Mouse (Mus musculus) heart, embryonic 15.5 days (tissue): ENCODE results near the gene Topaz1. TPM values are rescaled to one million over a fixed set of nuclear protein-coding genes. Genes with fewer than 3 reads are reported as not detected.
A peak's percentile ranks its signal among the peaks of the same experiment; 100 is the strongest.

ENCODE experiments used
- ATAC-seq: fragments of 200-750 bp; cut with Nextera tagmentation; replicated peaks from 2 replicates; pipeline ENCODE4 v1.8.0; 2017; ENCODE audit warnings: low read depth, moderate TSS enrichment; ENCODE audit not compliant: insufficient number of reproducible peaks, insufficient read depth, low FRiP score
- H3K27ac ChIP-seq: fragments of 300-500 bp; sonication (generic); 2 replicates; pipeline ENCODE4 v1.5.1; 2015; ENCODE audit warnings: mild to moderate bottlenecking, inconsistent platforms
- H3K27me3 ChIP-seq: fragments of 300-500 bp; sonication (generic); 2 replicates; pipeline ENCODE4 v1.6.1; 2015; ENCODE audit warnings: inconsistent platforms
- H3K36me3 ChIP-seq: fragments of 300-500 bp; sonication (generic); 2 replicates; pipeline ENCODE4 v1.6.1; 2015; ENCODE audit warnings: mild to moderate bottlenecking, inconsistent platforms
- H3K4me1 ChIP-seq: fragments of 300-500 bp; sonication (generic); replicated peaks from 2 replicates; pipeline ENCODE4 v1.6.1; 2015; ENCODE audit warnings: inconsistent platforms
- H3K4me2 ChIP-seq: fragments of 300-500 bp; sonication (generic); 2 replicates; pipeline ENCODE4 v1.6.1; 2015; ENCODE audit warnings: inconsistent platforms, mild to moderate bottlenecking, moderate library complexity
- H3K4me3 ChIP-seq: fragments of 300-500 bp; sonication (generic); 2 replicates; pipeline ENCODE4 v1.5.1; 2015; ENCODE audit warnings: mild to moderate bottlenecking, inconsistent platforms
- H3K9ac ChIP-seq: fragments of 300-500 bp; sonication (generic); 2 replicates; pipeline ENCODE4 v1.6.1; 2015; ENCODE audit warnings: mild to moderate bottlenecking, inconsistent platforms
- H3K9me3 ChIP-seq: fragments of 300-500 bp; sonication (generic); replicated peaks from 2 replicates; pipeline ENCODE4 v1.6.1; 2016; ENCODE audit warnings: inconsistent platforms
- WGBS: fragments of 180-500 bp; shearing (Covaris S2); methylation state at CpG from one replicate; pipeline ENCODE4 v1.1.7; 2015; ENCODE audit warnings: mixed read lengths; 5-methylcytosine and 5-hydroxymethylcytosine counted together
- polyA plus RNA-seq: library from polyadenylated mRNA; unstranded; fragments of >200 nt; fragmentation: Nextera tagmentation; extraction: Ambion mirVana; gene quantifications from 2 replicates; pipeline ENCODE4 v1.2.1, GENCODE M21; 2015

Topaz1 gene
- polyA plus RNA-seq, 1 experiment from 2014 or later = 0.05 TPM

DNA sequence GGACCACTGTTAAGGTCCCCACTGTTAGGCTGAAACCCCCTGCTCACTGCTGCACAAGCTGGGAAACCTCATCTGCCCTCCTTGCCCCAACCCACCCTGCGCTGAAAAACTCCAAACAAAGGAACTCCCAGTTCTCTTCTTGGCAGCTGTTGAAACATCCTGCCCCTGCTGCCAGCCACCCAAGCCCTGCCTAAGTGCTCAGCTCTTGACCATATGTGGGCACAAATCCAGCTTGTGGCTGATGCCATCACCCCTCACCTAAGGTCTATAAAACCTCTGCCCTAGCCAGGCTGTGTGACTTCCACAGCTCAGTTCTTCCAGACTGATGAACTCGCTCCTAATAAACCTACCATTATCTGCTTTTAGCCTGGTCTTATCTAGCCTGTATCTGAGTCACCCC lies 11.1 kb upstream of the Topaz1 start:
- Histone ChIP-seq H3K27me3 (peaks cover 24% of the 10 kb centered on the region), H3K27ac (no peak overlapping the region), H3K36me3 (no peaks in the 10 kb centered on the region), H3K4me1 (no peaks in the 10 kb centered on the region), H3K9ac (no peak overlapping the region), H3K4me3 (no peak overlapping the region), H3K9me3 (no peaks in the 10 kb centered on the region), H3K4me2 (no peak overlapping the region)
- no peak for ATAC-seq
- WGBS = 39% methylated on average over 2 of the region's 2 CpGs

DNA sequence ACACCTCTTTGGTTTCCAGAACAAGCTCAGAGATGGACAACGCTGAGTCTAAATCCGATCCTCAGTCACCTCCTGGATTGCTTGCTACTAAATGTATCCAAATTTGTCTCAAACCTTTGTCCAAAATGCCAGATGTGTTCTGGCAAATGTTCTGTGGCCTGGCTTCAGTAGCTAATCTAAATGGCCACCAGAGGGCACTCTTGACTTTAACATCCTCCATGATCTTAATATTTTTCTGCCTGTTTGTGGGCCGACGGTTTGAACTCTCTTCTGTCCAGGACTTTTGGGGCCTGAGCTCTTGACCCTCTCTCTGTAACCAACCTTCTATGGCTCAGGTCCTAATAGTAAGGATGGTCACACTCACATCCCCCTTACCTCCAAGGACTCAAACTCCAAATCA lies 10.4 kb upstream of the Topaz1 start:
- Histone ChIP-seq H3K27ac (no peak overlapping the region), H3K27me3 (peaks cover 24% of the 10 kb centered on the region), H3K4me2 (no peak overlapping the region), H3K4me1 (no peaks in the 10 kb centered on the region), H3K9me3 (no peaks in the 10 kb centered on the region), H3K36me3 (no peaks in the 10 kb centered on the region), H3K9ac (no peak overlapping the region), H3K4me3 (no peak overlapping the region)
- ATAC-seq = no peak
- WGBS = 14% methylated on average over 4 of the region's 4 CpGs

GRCm38 (mm10) chr9:122745879-122746278 lies 1.3 kb upstream of the Topaz1 start:
- Histone ChIP-seq H3K4me2 (no peak overlapping the region), H3K27me3 (no peaks in the 10 kb centered on the region), H3K4me3 (no peak overlapping the region), H3K9ac (no peak overlapping the region), H3K9me3 (no peaks in the 10 kb centered on the region), H3K27ac (no peak overlapping the region), H3K36me3 (no peaks in the 10 kb centered on the region), H3K4me1 (no peaks in the 10 kb centered on the region)
- no peak for ATAC-seq
- 71% methylated on average over 1 of the region's 1 CpGs for WGBS

- H3K4me3 ChIP-seq = no peak overlapping the region
- H3K9me3 ChIP-seq = no peaks in the 10 kb centered on the region
- no peaks in the 10 kb centered on the region for H3K36me3 ChIP-seq
- H3K4me2 ChIP-seq = no peak overlapping the region
- no peak; the same call in 1 of the 2 replicates for ATAC-seq
- H3K9ac ChIP-seq = no peak overlapping the region
- 57% methylated on average over 2 of the region's 2 CpGs for WGBS
- no peak overlapping the region for H3K27ac ChIP-seq
- H3K27me3 ChIP-seq = no peaks in the 10 kb centered on the region
- no peaks in the 10 kb centered on the region for H3K4me1 ChIP-seq
These were observed 10.5 kb downstream of the Topaz1 start for GRCm38 (mm10) chr9:122757614-122758013.

GRCm38 (mm10) chr9:122760111-122760510 lies 13.0 kb downstream of the Topaz1 start:
- Histone ChIP-seq H3K27ac (no peak overlapping the region), H3K4me3 (no peak overlapping the region)

GRCm38 (mm10) chr9:122785231-122785630 lies 38.1 kb downstream of the Topaz1 start:
- no peak overlapping the region for H3K4me3 ChIP-seq
- ATAC-seq = no peak

More at GRCm38 (mm10) chr9:122760111-122760510, 13.0 kb downstream of the Topaz1 start:
- H3K4me2 ChIP-seq = no peak overlapping the region
- no peaks in the 10 kb centered on the region for H3K9me3 ChIP-seq
- no peaks in the 10 kb centered on the region for H3K4me1 ChIP-seq
- no peaks in the 10 kb centered on the region for H3K27me3 ChIP-seq
- H3K9ac ChIP-seq = no peak overlapping the region
- ATAC-seq = no peak
- H3K36me3 ChIP-seq = no peaks in the 10 kb centered on the region

GRCm38 (mm10) chr9:122786534-122786933 lies 39.4 kb downstream of the Topaz1 start:
- 82% methylated on average over 1 of the region's 1 CpGs for WGBS
- Histone ChIP-seq H3K27me3 (no peaks in the 10 kb centered on the region), H3K4me1 (no peaks in the 10 kb centered on the region), H3K9ac (no peak overlapping the region), H3K36me3 (no peaks in the 10 kb centered on the region), H3K9me3 (no peaks in the 10 kb centered on the region), H3K4me3 (no peak overlapping the region), H3K27ac (no peak overlapping the region), H3K4me2 (no peak overlapping the region)
- no peak for ATAC-seq

More at GRCm38 (mm10) chr9:122785231-122785630, 38.1 kb downstream of the Topaz1 start:
- H3K36me3 ChIP-seq = no peaks in the 10 kb centered on the region
- 74% methylated on average over 5 of the region's 5 CpGs for WGBS
- H3K9me3 ChIP-seq = no peaks in the 10 kb centered on the region
- H3K27ac ChIP-seq = no peak overlapping the region
- H3K27me3 ChIP-seq = no peaks in the 10 kb centered on the region
- H3K9ac ChIP-seq = no peak overlapping the region
- no peak overlapping the region for H3K4me2 ChIP-seq
- H3K4me1 ChIP-seq = no peaks in the 10 kb centered on the region

DNA sequence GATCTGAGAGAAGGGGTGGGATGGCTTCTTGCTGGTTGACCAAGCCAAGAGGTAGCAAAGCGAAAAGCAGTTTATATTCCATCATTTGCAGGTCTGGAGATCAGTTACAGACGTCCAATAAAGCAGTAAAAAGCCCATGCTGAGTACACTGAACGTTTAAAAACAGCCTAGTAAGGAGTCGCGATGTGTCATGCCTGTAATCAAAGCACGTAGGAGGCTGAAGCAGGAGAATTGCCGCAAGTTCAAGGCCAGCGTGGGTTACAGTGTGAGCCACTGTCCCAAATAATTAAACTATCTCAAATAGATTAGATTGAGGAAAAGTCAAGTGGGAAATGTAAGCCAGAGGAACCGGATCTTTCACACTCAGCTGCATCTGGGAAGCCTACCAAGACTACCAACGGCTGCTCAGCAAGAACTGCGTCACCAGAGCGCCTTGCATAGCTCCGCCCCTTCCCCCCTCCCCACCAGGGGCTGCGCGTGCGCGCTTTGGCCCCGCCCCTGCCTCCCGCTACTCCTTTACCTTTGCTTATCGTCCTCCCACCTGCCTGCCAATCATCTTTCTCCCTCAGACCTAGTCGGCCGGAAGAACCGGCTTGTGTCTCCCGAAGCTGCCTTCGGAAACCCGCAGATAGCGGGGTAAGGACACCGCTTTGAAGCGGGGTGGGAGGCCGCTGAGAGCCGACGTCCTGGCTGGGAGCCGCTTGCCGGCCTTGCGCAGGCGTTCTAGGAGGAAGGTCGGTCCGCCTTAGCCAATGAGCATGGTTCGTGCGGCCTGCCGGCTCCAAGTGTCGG lies 58.1 kb downstream of the Topaz1 start, which contains the start of gene Tcaim:
TSS of gene Tcaim (plus strand) at position 487 of the 792 bp plus-strand sequence.
- peak within 1 kb of the TSS; percentile 96 for H3K27ac ChIP-seq
- H3K9me3 ChIP-seq = no peaks in the 10 kb centered on the region
- 7% methylated on average over 42 of the region's 42 CpGs for WGBS
- H3K4me3 ChIP-seq = peak within 1 kb of the TSS; percentile 81
- peak; percentile 96 for ATAC-seq
- H3K36me3 ChIP-seq = no peaks in the 10 kb centered on the region
- H3K4me2 ChIP-seq = peak within 1 kb of the TSS; percentile 93
- H3K27me3 ChIP-seq = no peaks in the 10 kb centered on the region
- peak within 1 kb of the TSS; percentile 80 for H3K9ac ChIP-seq
- H3K4me1 ChIP-seq = peaks cover 15% of the 10 kb centered on the region

DNA sequence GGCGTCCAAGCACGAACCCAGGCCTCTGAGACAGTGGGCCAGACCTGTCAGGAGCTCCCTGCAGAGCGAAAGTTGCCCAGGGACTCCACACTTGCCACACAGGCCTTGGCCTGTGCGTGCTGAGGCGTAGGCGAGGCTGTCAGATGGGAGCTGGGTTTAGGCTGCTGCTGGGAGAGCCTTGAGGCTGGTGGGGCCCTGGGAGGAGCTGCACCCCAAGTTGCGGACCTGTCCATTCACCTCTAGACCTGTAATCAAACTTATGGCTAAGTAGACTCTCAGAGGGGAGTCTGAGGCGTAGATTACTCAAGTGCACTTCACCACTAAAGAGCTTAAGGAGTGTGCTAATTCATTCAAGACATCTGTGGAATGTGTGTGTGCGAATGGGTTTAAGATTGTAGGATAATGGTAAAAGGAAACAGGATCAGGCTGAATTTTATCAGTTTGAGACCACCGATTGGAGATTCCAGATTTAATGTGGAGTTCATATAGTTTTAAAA lies 58.7 kb downstream of the Topaz1 start:
- no peaks in the 10 kb centered on the region for H3K27me3 ChIP-seq
- no peaks in the 10 kb centered on the region for H3K36me3 ChIP-seq
- H3K4me2 ChIP-seq = peak overlapping the region; percentile 93
- peak overlapping the region; percentile 81 for H3K4me3 ChIP-seq
- H3K27ac ChIP-seq = peak overlapping the region; percentile 96
- no peaks in the 10 kb centered on the region for H3K9me3 ChIP-seq
- WGBS = 7% methylated on average over 10 of the region's 10 CpGs
- peak overlapping the region; percentile 80 for H3K9ac ChIP-seq
- ATAC-seq = no peak
- H3K4me1 ChIP-seq = peaks cover 20% of the 10 kb centered on the region

GRCm38 (mm10) chr9:122807186-122807585 lies 60.0 kb downstream of the Topaz1 start:
- H3K4me3 ChIP-seq = no peak overlapping the region
- H3K9ac ChIP-seq = no peak overlapping the region
- H3K27ac ChIP-seq = no peak overlapping the region
- 87% methylated on average over 2 of the region's 2 CpGs for WGBS
- no peaks in the 10 kb centered on the region for H3K9me3 ChIP-seq
- no peaks in the 10 kb centered on the region for H3K27me3 ChIP-seq
- no peak overlapping the region for H3K4me2 ChIP-seq
- ATAC-seq = no peak
- no peaks in the 10 kb centered on the region for H3K36me3 ChIP-seq
- H3K4me1 ChIP-seq = peaks cover 20% of the 10 kb centered on the region

DNA sequence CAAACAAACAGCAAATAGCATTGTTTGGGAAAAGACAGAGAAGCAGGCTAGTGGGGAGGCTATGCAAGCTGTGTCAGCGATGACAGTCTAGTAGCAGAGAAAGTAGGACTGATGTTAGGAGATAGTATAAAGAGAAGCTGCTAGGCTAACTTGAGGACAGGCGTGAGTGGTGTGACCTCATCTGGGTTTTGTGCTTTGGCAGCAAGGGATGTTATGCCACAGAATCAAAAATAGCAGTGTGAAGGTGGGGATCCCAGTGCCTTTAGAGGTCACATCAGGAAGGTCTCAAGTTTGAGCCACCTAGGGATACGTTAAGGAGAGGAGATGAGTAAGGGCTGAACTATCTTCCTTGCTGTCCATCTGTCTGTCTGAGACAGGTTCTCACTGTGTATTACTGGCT lies 63.1 kb downstream of the Topaz1 start:
- no peak; the same call in 1 of the 2 replicates for ATAC-seq
- Histone ChIP-seq H3K27ac (0 out of 2 replicates have a peak overlapping the region, but pooled peaks have one; percentile 9), H3K27me3 (no peaks in the 10 kb centered on the region), H3K9ac (no peak overlapping the region; the same call in 1 of the 2 replicates), H3K4me3 (no peak overlapping the region), H3K9me3 (no peaks in the 10 kb centered on the region), H3K36me3 (peaks cover 8% of the 10 kb centered on the region), H3K4me1 (peaks cover 20% of the 10 kb centered on the region), H3K4me2 (no peak overlapping the region)
- WGBS = 43% methylated on average over 3 of the region's 3 CpGs

DNA sequence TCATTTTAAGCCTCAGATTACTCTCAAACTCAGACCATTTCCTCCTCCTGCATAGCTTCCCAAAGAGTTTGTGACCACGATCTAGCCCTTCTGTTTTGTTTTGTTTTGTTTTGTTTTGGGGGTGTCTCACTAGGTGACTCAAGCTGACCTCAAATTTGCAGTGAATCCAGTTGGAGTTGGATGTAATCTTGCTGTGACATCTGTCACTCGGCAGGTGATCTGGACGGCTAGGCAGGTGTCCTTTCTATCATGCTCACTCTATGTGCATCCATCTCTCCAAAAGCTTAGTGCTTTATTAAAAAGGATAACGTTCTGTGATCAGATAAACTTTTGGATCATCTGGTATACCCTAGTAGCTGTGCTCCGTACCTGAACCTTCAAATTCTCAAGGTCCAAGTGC lies 65.2 kb downstream of the Topaz1 start:
- WGBS = 79% methylated on average over 5 of the region's 5 CpGs
- no peak overlapping the region for H3K4me3 ChIP-seq
- H3K9ac ChIP-seq = no peak overlapping the region
- H3K27me3 ChIP-seq = no peaks in the 10 kb centered on the region
- no peaks in the 10 kb centered on the region for H3K9me3 ChIP-seq
- peaks cover 10% of the 10 kb centered on the region for H3K4me1 ChIP-seq
- H3K36me3 ChIP-seq = peaks cover 8% of the 10 kb centered on the region
- H3K27ac ChIP-seq = no peak overlapping the region
- no peak overlapping the region for H3K4me2 ChIP-seq
- ATAC-seq = no peak
